Mouse (Mus musculus): ENCODE measurements around the gene Sytl4. TPM values are rescaled to one million over a fixed set of nuclear protein-coding genes. Genes with fewer than 3 reads are reported as not detected.

The Sytl4 gene
- polyA plus RNA-seq, 1 experiment from 2014 or later: 3.6 TPM

DNA sequence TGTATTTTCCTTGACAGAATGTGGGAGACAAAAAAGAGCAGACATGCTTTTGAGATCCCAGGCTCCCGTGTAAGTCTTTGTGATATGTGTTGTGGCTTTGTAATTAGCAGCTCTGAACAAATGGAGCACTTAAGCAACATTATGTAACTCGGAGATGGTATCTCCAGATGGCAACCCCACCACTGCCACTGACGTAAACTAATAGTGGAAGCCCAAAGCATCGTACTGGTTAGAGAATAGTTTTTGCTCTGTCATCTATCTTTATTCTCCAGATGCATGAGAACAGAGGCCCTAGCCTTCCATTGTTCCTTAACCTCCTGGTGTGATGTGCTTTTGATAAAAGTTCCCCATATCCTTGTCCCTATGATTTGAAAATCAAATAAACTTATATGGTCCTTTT lies 60.4 kb downstream of the Sytl4 start:
- H3K9me3 ChIP-seq (ENCODE audit: control insufficient read depth, low read length): no peaks in the 10 kb centered on the region
- no peaks in the 10 kb centered on the region for H3K4me1 ChIP-seq (replicated peaks; ENCODE audit: control insufficient read depth, insufficient read depth)
- H3K36me3 ChIP-seq (ENCODE audit: control insufficient read depth, insufficient read depth, low read length): no peaks in the 10 kb centered on the region
- H3K4me2 ChIP-seq (replicated peaks; ENCODE audit: low read depth): no peak overlapping the region
- no peak overlapping the region for H3K27ac ChIP-seq (replicated peaks)
- TF ChIP-seq CTCF (IDR thresholded peaks at IDR 0.05; ENCODE audit: low read depth): no peak
- no peak for TF ChIP-seq EP300 (optimal IDR thresholded peaks at IDR 0.05)
- 59% methylated on average over 4 of the region's 4 CpGs for WGBS
- DNase-seq (ENCODE audit: low spot score): no peak
- H3K4me3 ChIP-seq (ENCODE audit: low read depth, low read length): no peak overlapping the region
- H3K27me3 ChIP-seq (ENCODE audit: control insufficient read depth, insufficient read depth, low read length): no peaks in the 10 kb centered on the region
- H3K9ac ChIP-seq (ENCODE audit: low read length): no peak overlapping the region
- no peak for ATAC-seq (ENCODE audit: low FRiP score, low TSS enrichment)

DNA sequence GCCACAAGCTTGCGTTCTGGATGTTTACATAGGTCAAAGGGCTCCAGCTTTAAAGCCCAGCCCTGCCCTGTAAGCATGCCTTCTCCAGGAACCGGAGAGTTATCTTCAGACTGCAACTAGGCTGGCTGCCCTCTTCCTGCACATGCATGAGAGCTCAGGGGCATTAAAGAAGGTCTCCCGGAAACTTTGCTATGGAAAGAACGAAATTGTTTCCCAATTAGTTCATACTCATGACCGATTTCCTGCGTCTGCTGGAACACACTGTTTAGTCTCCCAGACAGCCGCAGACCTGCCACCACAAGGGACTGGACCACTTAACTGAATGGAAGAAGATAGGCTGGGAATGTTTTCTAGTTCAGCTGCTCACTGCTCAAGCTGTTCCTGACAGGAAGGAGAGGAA lies 67.4 kb downstream of the Sytl4 start:
- H3K9ac ChIP-seq (ENCODE audit: low read length): no peak overlapping the region
- H3K4me1 ChIP-seq (replicated peaks; ENCODE audit: control insufficient read depth, insufficient read depth): no peaks in the 10 kb centered on the region
- no peak for ATAC-seq (ENCODE audit: low FRiP score, low TSS enrichment)
- no peaks in the 10 kb centered on the region for H3K27me3 ChIP-seq (ENCODE audit: control insufficient read depth, insufficient read depth, low read length)
- H3K27ac ChIP-seq (replicated peaks): no peak overlapping the region
- no peak overlapping the region for H3K4me2 ChIP-seq (replicated peaks; ENCODE audit: low read depth)
- no peak overlapping the region for H3K4me3 ChIP-seq (ENCODE audit: low read depth, low read length)
- TF ChIP-seq EP300 (optimal IDR thresholded peaks at IDR 0.05) (no peak), CTCF (IDR thresholded peaks at IDR 0.05; ENCODE audit: low read depth) (no peak)
- WGBS: 37% methylated on average over 7 of the region's 7 CpGs
- H3K9me3 ChIP-seq (ENCODE audit: control insufficient read depth, low read length): no peaks in the 10 kb centered on the region
- DNase-seq (ENCODE audit: low spot score): no peak
- H3K36me3 ChIP-seq (ENCODE audit: control insufficient read depth, insufficient read depth, low read length): no peaks in the 10 kb centered on the region

DNA sequence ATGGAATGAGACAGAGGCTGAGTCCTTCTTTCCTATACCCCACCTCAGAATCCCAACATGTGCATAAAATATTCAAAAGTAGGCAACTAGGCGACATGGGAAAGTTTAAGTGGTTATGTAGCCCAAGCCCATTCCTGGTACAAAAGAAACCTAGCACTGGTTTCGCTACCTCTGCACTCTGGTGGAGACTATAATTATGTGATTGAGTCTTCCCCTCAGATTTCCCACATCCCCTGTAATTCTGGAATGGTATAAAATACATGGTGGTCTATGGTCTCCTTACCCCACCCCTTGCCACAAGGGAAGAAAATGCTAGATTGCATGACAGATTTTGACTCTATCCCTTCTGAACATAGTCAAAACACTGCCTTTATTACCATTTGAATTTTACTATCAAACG lies 68.6 kb downstream of the Sytl4 start:
- no peak overlapping the region for H3K27ac ChIP-seq (replicated peaks)
- TF ChIP-seq EP300 (optimal IDR thresholded peaks at IDR 0.05): no peak
- no peak for TF ChIP-seq CTCF (IDR thresholded peaks at IDR 0.05; ENCODE audit: low read depth)
- ATAC-seq (ENCODE audit: low FRiP score, low TSS enrichment) (no peak), DNase-seq (ENCODE audit: low spot score) (no peak)
- H3K4me1 ChIP-seq (replicated peaks; ENCODE audit: control insufficient read depth, insufficient read depth): no peaks in the 10 kb centered on the region
- H3K27me3 ChIP-seq (ENCODE audit: control insufficient read depth, insufficient read depth, low read length): no peaks in the 10 kb centered on the region
- no peak overlapping the region for H3K4me3 ChIP-seq (ENCODE audit: low read depth, low read length)
- no peak overlapping the region for H3K9ac ChIP-seq (ENCODE audit: low read length)
- 73% methylated on average over 3 of the region's 3 CpGs for WGBS
- no peaks in the 10 kb centered on the region for H3K9me3 ChIP-seq (ENCODE audit: control insufficient read depth, low read length)
- no peak overlapping the region for H3K4me2 ChIP-seq (replicated peaks; ENCODE audit: low read depth)
- no peaks in the 10 kb centered on the region for H3K36me3 ChIP-seq (ENCODE audit: control insufficient read depth, insufficient read depth, low read length)

DNA sequence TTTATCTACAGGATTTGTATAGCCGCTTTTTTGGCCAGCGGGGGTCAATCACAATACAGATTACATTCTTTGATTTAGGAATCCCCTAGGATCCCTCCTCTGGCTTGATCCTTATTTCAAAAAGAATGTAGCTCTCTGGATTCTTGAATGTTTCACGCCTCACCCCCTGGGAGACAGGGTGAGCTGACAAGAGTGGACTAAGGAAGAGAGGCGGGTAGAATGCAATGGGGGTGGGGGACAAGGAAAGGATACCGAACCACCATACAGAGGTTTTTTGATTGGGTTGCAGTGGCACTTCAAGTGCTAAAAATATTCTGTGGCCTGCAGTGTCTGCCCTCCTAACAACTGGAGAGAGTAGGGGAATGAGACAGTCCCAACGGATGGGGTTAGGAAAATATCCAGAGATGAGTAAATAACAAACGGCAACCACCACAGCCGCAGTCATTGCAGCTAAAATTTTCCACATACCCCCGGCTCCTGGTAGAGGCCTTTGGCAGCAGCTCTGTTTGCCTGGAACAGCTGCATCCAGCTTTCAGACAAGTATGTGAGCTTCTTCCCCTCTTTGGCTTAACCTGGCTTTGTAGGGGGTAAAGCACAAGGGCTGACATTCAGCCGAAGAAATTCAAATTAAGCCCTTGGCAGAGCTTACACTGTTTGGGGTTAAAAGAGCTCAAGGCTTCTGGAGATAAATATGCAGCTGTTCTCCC lies 70.1 kb downstream of the Sytl4 start:
- ATAC-seq (ENCODE audit: low FRiP score, low TSS enrichment) (no peak), DNase-seq (ENCODE audit: low spot score) (no peak)
- no peak for TF ChIP-seq EP300 (optimal IDR thresholded peaks at IDR 0.05)
- no peak for TF ChIP-seq CTCF (IDR thresholded peaks at IDR 0.05; ENCODE audit: low read depth)
- H3K36me3 ChIP-seq (ENCODE audit: control insufficient read depth, insufficient read depth, low read length): no peaks in the 10 kb centered on the region
- H3K9ac ChIP-seq (ENCODE audit: low read length): no peak overlapping the region
- no peak overlapping the region for H3K4me3 ChIP-seq (ENCODE audit: low read depth, low read length)
- H3K27ac ChIP-seq (replicated peaks): no peak overlapping the region
- H3K27me3 ChIP-seq (ENCODE audit: control insufficient read depth, insufficient read depth, low read length): no peaks in the 10 kb centered on the region
- H3K4me2 ChIP-seq (replicated peaks; ENCODE audit: low read depth): no peak overlapping the region
- 40% methylated on average over 10 of the region's 10 CpGs for WGBS
- H3K9me3 ChIP-seq (ENCODE audit: control insufficient read depth, low read length): no peaks in the 10 kb centered on the region
- no peaks in the 10 kb centered on the region for H3K4me1 ChIP-seq (replicated peaks; ENCODE audit: control insufficient read depth, insufficient read depth)

DNA sequence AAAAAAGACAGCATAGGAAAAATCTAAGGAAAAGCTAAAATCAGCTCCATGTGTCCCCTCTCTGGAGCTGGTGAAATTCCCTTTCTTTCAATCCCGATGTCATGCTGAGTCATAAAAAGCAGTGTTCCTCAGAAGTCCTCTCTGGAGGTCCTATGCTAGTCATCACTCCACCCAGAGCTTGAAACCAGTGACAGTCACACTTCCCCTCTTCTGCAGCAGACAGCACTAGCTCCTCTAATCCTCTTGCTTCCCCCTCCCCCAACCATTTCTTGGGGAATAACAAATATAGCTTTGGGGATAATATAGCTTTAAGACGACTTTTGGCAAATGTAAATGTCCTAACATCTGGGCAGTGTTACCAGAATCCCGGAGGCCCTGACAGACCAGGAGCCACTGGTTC lies 73.4 kb downstream of the Sytl4 start, which contains the start of gene Srpx2:
TSS of gene Srpx2 (plus strand) at position 166 of the 400 bp plus-strand sequence.
- H3K4me3 ChIP-seq (ENCODE audit: low read depth, low read length): no peak within 1 kb of the TSS
- 41% methylated on average over 3 of the region's 3 CpGs for WGBS
- no peaks in the 10 kb centered on the region for H3K4me1 ChIP-seq (replicated peaks; ENCODE audit: control insufficient read depth, insufficient read depth)
- H3K27me3 ChIP-seq (ENCODE audit: control insufficient read depth, insufficient read depth, low read length): no peaks in the 10 kb centered on the region
- DNase-seq (ENCODE audit: low spot score) (no peak), ATAC-seq (ENCODE audit: low FRiP score, low TSS enrichment) (no peak)
- H3K27ac ChIP-seq (replicated peaks): no peak within 1 kb of the TSS
- H3K36me3 ChIP-seq (ENCODE audit: control insufficient read depth, insufficient read depth, low read length): no peaks in the 10 kb centered on the region
- H3K4me2 ChIP-seq (replicated peaks; ENCODE audit: low read depth): no peak within 1 kb of the TSS
- no peaks in the 10 kb centered on the region for H3K9me3 ChIP-seq (ENCODE audit: control insufficient read depth, low read length)
- no peak within 1 kb of the TSS for H3K9ac ChIP-seq (ENCODE audit: low read length)
- TF ChIP-seq EP300 (optimal IDR thresholded peaks at IDR 0.05): no peak
- TF ChIP-seq CTCF (IDR thresholded peaks at IDR 0.05; ENCODE audit: low read depth): no peak

DNA sequence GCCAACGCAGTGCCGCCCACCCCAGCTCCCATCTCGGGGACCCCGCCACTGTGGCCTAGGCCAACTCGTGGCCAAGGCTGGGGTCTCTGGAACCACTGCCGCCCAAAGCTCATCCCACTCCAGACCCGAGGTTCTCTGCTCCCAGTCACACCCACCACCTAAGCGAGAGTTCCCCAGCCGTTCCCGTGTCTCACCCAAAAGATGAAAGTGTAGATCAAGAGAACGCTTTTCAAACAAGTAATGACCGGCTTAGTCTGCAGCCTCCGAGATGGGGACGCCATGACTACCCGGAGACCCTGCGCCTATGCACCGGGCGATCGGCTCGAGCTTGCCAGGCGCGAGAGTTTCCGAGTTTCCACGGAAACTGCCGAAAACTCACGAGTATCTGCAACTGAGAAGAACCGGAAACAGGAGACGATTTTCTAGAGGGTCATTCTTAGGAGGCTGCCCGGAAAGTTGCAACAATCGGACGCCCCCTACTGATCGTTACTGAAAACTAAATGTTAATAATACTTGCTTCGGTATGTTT lies 83.5 kb downstream of the Sytl4 start, which contains the start of gene Tspan6:
TSS of gene Tspan6 (minus strand) at position 416 of the 529 bp plus-strand sequence.
- no peak within 1 kb of the TSS for H3K27ac ChIP-seq (replicated peaks)
- no peaks in the 10 kb centered on the region for H3K9me3 ChIP-seq (ENCODE audit: control insufficient read depth, low read length)
- no peak for TF ChIP-seq EP300 (optimal IDR thresholded peaks at IDR 0.05)
- TF ChIP-seq CTCF (IDR thresholded peaks at IDR 0.05; ENCODE audit: low read depth): peak; percentile 66
- H3K4me1 ChIP-seq (replicated peaks; ENCODE audit: control insufficient read depth, insufficient read depth): no peaks in the 10 kb centered on the region
- H3K27me3 ChIP-seq (ENCODE audit: control insufficient read depth, insufficient read depth, low read length): no peaks in the 10 kb centered on the region
- peak within 1 kb of the TSS; percentile 51 for H3K4me3 ChIP-seq (ENCODE audit: low read depth, low read length)
- peak within 1 kb of the TSS; percentile 61 for H3K9ac ChIP-seq (ENCODE audit: low read length)
- DNase-seq (ENCODE audit: low spot score) (peak; percentile 69), ATAC-seq (ENCODE audit: low FRiP score, low TSS enrichment) (peak; percentile 79; the same call in 1 of the 2 replicates)
- 18% methylated on average over 33 of the region's 33 CpGs for WGBS
- H3K36me3 ChIP-seq (ENCODE audit: control insufficient read depth, insufficient read depth, low read length): no peaks in the 10 kb centered on the region
- H3K4me2 ChIP-seq (replicated peaks; ENCODE audit: low read depth): peak within 1 kb of the TSS; percentile 62
